Mouse (Mus musculus) left cerebral cortex, adult 8-10 months (tissue): ENCODE measurements at regions not wholly inside any gene's neighbourhood (a gene's known extent, or its start where the extent isn't known, plus 50 kb on each side); places are given as distances from the start of the nearest gene placed in this dataset.

Experiments used
- DNase-seq, 2 experiments: peaks; one replicate each; pipeline ENCODE4 v3.0.0; 2022; ENCODE audit warnings: low spot score in 2 of 2

GRCm38 (mm10) chr8:90504521-90504920, 156.4 kb upstream of the Tox3 start:
- DNase-seq, result peak in 1 of 2 experiments; percentile 29

GRCm38 (mm10) chr8:90503306-90503705, 155.2 kb upstream of the Tox3 start:
- peak in 1 of 2 experiments; percentile 42 for DNase-seq

GRCm38 (mm10) chr8:90502879-90503278, 154.7 kb upstream of the Tox3 start:
- DNase-seq, result peak in 1 of 2 experiments; percentile 36

- DNase-seq, result no peak
These were observed 151.2 kb upstream of the Tox3 start for GRCm38 (mm10) chr8:90499315-90499714.

- DNase-seq, result peak in 1 of 2 experiments; percentile 29
These were observed 148.6 kb upstream of the Tox3 start for GRCm38 (mm10) chr8:90496658-90497163.

- no peak for DNase-seq
These were observed 147.8 kb upstream of the Tox3 start for GRCm38 (mm10) chr8:90495943-90496371.

GRCm38 (mm10) chr8:90492521-90493225, 144.5 kb upstream of the Tox3 start:
- DNase-seq, result no peak

- no peak for DNase-seq
These were observed 143.5 kb upstream of the Tox3 start for GRCm38 (mm10) chr8:90491691-90492090.

GRCm38 (mm10) chr8:90490734-90491441, 142.7 kb upstream of the Tox3 start:
- no peak for DNase-seq

GRCm38 (mm10) chr8:90486556-90486955, 138.4 kb upstream of the Tox3 start:
- no peak for DNase-seq

GRCm38 (mm10) chr8:90478149-90478548, 130.0 kb upstream of the Tox3 start:
- no peak for DNase-seq

- DNase-seq, result no peak
These were observed 125.9 kb upstream of the Tox3 start for GRCm38 (mm10) chr8:90474066-90474465.

- DNase-seq, result peak in 1 of 2 experiments; percentile 46
These were observed 122.7 kb upstream of the Tox3 start for GRCm38 (mm10) chr8:90470826-90471225.

- DNase-seq, result no peak
These were observed 115.6 kb upstream of the Tox3 start for GRCm38 (mm10) chr8:90463708-90464107.

- DNase-seq, result no peak
These were observed 107.2 kb upstream of the Tox3 start for GRCm38 (mm10) chr8:90455321-90455720.

- DNase-seq, result peak in 1 of 2 experiments; percentile 26
These were observed 106.0 kb upstream of the Tox3 start for GRCm38 (mm10) chr8:90454130-90454529.

GRCm38 (mm10) chr8:90441058-90441851, 93.1 kb upstream of the Tox3 start:
- no peak for DNase-seq

- no peak for DNase-seq
These were observed 65.9 kb upstream of the Tox3 start for GRCm38 (mm10) chr8:90414021-90414420.
